8 mouse cellular contexts compared by ENCODE assay signal in the genomic region with DNA sequence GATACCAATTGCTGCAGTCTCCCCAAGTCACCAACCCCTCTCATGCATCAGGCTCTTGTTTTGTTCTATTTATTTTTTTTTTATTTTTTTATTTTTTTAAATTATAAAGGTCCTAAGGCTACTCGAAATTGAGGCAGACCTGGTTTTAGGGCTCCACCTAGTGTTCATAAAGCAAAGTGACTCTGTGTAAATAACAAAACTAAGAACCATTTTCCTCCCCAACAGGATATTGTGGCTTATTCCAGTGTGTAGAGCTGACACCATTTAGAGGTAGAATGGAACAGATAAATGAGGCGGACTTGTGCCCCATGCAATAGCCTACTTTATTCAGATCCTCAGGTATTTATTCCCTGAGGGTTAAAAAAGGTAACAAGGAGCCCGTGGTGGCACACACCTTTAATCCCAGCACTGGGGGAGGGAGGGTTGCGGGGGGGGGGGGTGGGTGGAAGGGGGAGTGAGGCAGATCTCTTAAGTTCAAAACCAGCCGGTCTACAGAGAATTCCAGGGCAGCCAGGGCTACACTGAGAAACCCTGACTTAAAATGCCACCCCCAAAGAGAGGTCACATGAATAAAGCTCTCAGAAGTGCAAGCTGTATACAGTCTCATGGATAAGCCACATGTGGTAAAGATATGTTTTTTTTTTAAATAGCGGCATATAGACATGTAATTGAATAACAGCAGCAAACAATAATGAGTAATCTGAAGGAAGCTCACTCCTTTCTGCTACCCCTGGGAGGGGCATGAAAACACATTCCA. TPM values are rescaled to one million over a fixed set of nuclear protein-coding genes. Genes with fewer than 3 reads are reported as not detected.
A peak's percentile ranks its signal among the peaks of the same experiment; 100 is the strongest.
DNase-seq lines count a peak whose midpoint lies in the region; ATAC-seq and TF ChIP-seq lines count a peak whose summit lies in the region.

No protein-coding gene starts in this region.

- no peak overlapping the region for H3K4me3 ChIP-seq in G1E (ENCODE audit: low read depth, low read length)
- no peak overlapping the region for H3K4me3 ChIP-seq in embryonic facial prominence, embryonic 14.5 days (ENCODE audit: low read depth, low read length)

- 0 out of 2 replicates have a peak, but pooled peaks have one; percentile 15 for TF ChIP-seq CTCF in G1E (IDR thresholded peaks at IDR 0.05; ENCODE audit: low read depth, low read length)

- H3K27me3 ChIP-seq in G1E (ENCODE audit: insufficient read depth, low read length), result peaks cover 27% of the 10 kb centered on the region
- no peaks in the 10 kb centered on the region for H3K27me3 ChIP-seq in embryonic facial prominence, embryonic 14.5 days (replicated peaks; ENCODE audit: control insufficient read depth, insufficient read depth, low read length)

- WGBS in embryonic facial prominence, embryonic 14.5 days, result 35% methylated on average over 6 of the region's 6 CpGs

- peak; percentile 12 to 19 for DNase-seq in kidney, postnatal 36 days
- DNase-seq in kidney, adult 18-20 months, result no peak
- DNase-seq in G1E (ENCODE audit: low spot score), result no peak
- DNase-seq in embryonic facial prominence, embryonic 14.5 days (ENCODE audit: low spot score), result peak; percentile 57
- no peak for DNase-seq in adrenal gland, adult 2 months
- no peak for DNase-seq in spleen, postnatal 10 days (ENCODE audit: low spot score in 2 of 2)
- no peak for DNase-seq in right cerebral cortex, postnatal 10 days (ENCODE audit: low spot score in 2 of 2)

- no peak for ATAC-seq in G1E (ENCODE audit: extremely low read depth, insufficient number of reproducible peaks, low FRiP score, poor library complexity, severe bottlenecking)
- ATAC-seq in embryonic facial prominence, embryonic 14.5 days (ENCODE audit: low read depth), result no peak
- peak; percentile 55; the same call in 1 of the 2 replicates for ATAC-seq in megakaryocyte, adult 5-6 weeks (ENCODE audit: poor library complexity, severe bottlenecking)

- H3K4me2 ChIP-seq in embryonic facial prominence, embryonic 14.5 days (ENCODE audit: low read depth, low read length), result no peak overlapping the region

- H3K9me3 ChIP-seq in G1E (replicated peaks), result no peaks in the 10 kb centered on the region
- no peaks in the 10 kb centered on the region for H3K9me3 ChIP-seq in embryonic facial prominence, embryonic 14.5 days (ENCODE audit: control insufficient read depth, low read length)

- no peak overlapping the region for H3K9ac ChIP-seq in embryonic facial prominence, embryonic 14.5 days (ENCODE audit: low read depth, low read length)

- H3K27ac ChIP-seq in embryonic facial prominence, embryonic 14.5 days (replicated peaks; ENCODE audit: low read depth, low read length), result no peak overlapping the region

- H3K36me3 ChIP-seq in G1E (replicated peaks), result no peaks in the 10 kb centered on the region
- no peaks in the 10 kb centered on the region for H3K36me3 ChIP-seq in embryonic facial prominence, embryonic 14.5 days (ENCODE audit: control insufficient read depth, insufficient read depth, low read length)

- peaks cover 3% of the 10 kb centered on the region; the same call in 1 of the 2 replicates for H3K4me1 ChIP-seq in G1E (ENCODE audit: insufficient read depth, low read depth, low read length)
- no peaks in the 10 kb centered on the region for H3K4me1 ChIP-seq in embryonic facial prominence, embryonic 14.5 days (ENCODE audit: control insufficient read depth, insufficient read depth, low read length)

RNA-seq across cellular contexts. Expression of gene Noc4l, which starts 17.1 kb away (rescaled TPM):
- total RNA-seq in G1E (2014; fragmentation: Nextera tagmentation) (63.7 and 74.0 TPM in 2 replicates), G1E (2017) (46.4 and 50.0 TPM in 2 replicates)
- polyA plus RNA-seq in G1E (2012), result 207 and 217 TPM in 2 replicates
- polyA plus RNA-seq in embryonic facial prominence, embryonic 14.5 days (2014; fragmentation: Nextera tagmentation; extraction: Ambion mirVana), result 36.6 and 38.9 TPM in 2 replicates
- total RNA-seq in megakaryocyte, adult 5-6 weeks (2015), result 11.9 and 12.2 TPM in 2 replicates
- total RNA-seq in megakaryocyte, adult 5-6 weeks (2017), result 9.9 and 15.9 TPM in 2 replicates
- total RNA-seq in adrenal gland, adult 2 months (2021), result 10 to 100 TPM; 19.3 to 19.7 TPM
- 54.4 and 68.1 TPM in 2 replicates for polyA plus RNA-seq in adrenal gland, adult 2 months (2012; rRNA removed)

RNA-seq across cellular contexts. Expression of gene Ddx51, which starts 17.1 kb away (rescaled TPM):
- total RNA-seq in G1E (2014; fragmentation: Nextera tagmentation) (23.0 and 27.9 TPM in 2 replicates), G1E (2017) (4.3 and 5.1 TPM in 2 replicates)
- polyA plus RNA-seq in G1E (2012), result 11.2 and 14.4 TPM in 2 replicates
- polyA plus RNA-seq in embryonic facial prominence, embryonic 14.5 days (2014; fragmentation: Nextera tagmentation; extraction: Ambion mirVana), result 24.2 and 28.2 TPM in 2 replicates
- 9.7 and 10.8 TPM in 2 replicates for total RNA-seq in megakaryocyte, adult 5-6 weeks (2015)
- total RNA-seq in megakaryocyte, adult 5-6 weeks (2017), result 3.5 and 10.9 TPM in 2 replicates
- total RNA-seq in adrenal gland, adult 2 months (2021), result 10 to 100 TPM; 12.4 to 18.8 TPM
- 20.0 and 24.6 TPM in 2 replicates for polyA plus RNA-seq in adrenal gland, adult 2 months (2012; rRNA removed)

Comparison
In these comparisons a context has a peak if more than half of its experiments do, and no peak if none do; other contexts are left out.
1. DNase-seq: peak in kidney, postnatal 36 days (2 of 2) and embryonic facial prominence, embryonic 14.5 days (single experiment); none in kidney, adult 18-20 months (single experiment), G1E (single experiment), adrenal gland, adult 2 months (single experiment), spleen, postnatal 10 days (0 of 2) and right cerebral cortex, postnatal 10 days (0 of 2).